Mouse (Mus musculus): Measurements from ENCODE around the gene Sec14l3.
"Not testable (repeated sequence)": the region's sequence is repeated elsewhere in the genome, so short reads cannot be mapped to it uniquely, and the experiment has no call there.

The Sec14l3 gene

GRCm38 (mm10) chr11:4101851-4102250 lies 37.2 kb downstream of the Sec14l3 start:
- TF ChIP-seq CTCF (conservative IDR thresholded peaks at IDR 0.05; ENCODE audit: low read length) = no peak
- no peak for TF ChIP-seq POU5F1 (IDR thresholded peaks at IDR 0.05; ENCODE audit: borderline replicate concordance, low read length)
- no peak for TF ChIP-seq NANOG (IDR thresholded peaks at IDR 0.05; ENCODE audit: borderline replicate concordance, low read length)
- no peaks in the 10 kb centered on the region for H3K9me3 ChIP-seq (ENCODE audit: low read length)
- H3K4me3 ChIP-seq (replicated peaks; ENCODE audit: low read length) = no peak overlapping the region

DNA sequence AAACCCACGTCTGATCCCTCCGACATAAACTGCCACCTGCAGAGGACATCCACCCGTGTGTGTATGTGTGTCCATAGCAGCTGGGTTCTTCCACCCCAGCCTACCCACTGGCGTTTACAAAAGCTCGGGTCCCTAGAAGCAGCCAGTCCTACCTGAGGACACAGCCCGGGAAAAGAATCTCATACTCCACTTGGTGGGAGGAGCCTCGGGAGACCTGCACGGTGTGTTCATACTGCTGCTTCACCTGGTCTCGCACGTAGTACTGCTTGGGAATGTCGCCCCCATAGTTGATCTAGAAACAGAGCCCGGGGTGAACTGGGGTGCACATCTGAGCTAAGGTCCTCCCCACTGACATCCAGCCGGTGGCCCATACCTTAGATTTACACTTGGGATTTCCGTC lies 38.9 kb downstream of the Sec14l3 start:
- no peaks in the 10 kb centered on the region for H3K9me3 ChIP-seq (ENCODE audit: low read length)
- H3K4me1 ChIP-seq (replicated peaks; ENCODE audit: low read depth, low read length) = peaks cover 16% of the 10 kb centered on the region
- no peak overlapping the region for H3K4me3 ChIP-seq (replicated peaks; ENCODE audit: low read length)
- TF ChIP-seq CTCF (conservative IDR thresholded peaks at IDR 0.05; ENCODE audit: low read length) (no peak), POU5F1 (IDR thresholded peaks at IDR 0.05; ENCODE audit: borderline replicate concordance, low read length) (no peak), NANOG (IDR thresholded peaks at IDR 0.05; ENCODE audit: borderline replicate concordance, low read length) (no peak)
- H3K27me3 ChIP-seq (ENCODE audit: insufficient read depth, low read length) = no peaks in the 10 kb centered on the region
- H3K36me3 ChIP-seq (ENCODE audit: insufficient read depth, low read length) = peaks cover 51% of the 10 kb centered on the region

More at GRCm38 (mm10) chr11:4101851-4102250, 37.2 kb downstream of the Sec14l3 start:
- Histone ChIP-seq H3K4me1 (replicated peaks; ENCODE audit: low read depth, low read length) (peaks cover 32% of the 10 kb centered on the region), H3K36me3 (ENCODE audit: insufficient read depth, low read length) (peaks cover 42% of the 10 kb centered on the region), H3K27me3 (ENCODE audit: insufficient read depth, low read length) (no peaks in the 10 kb centered on the region)

- H3K36me3 ChIP-seq (ENCODE audit: insufficient read depth, low read length) = peaks cover 52% of the 10 kb centered on the region
- TF ChIP-seq CTCF (conservative IDR thresholded peaks at IDR 0.05; ENCODE audit: low read length) (no peak), POU5F1 (IDR thresholded peaks at IDR 0.05; ENCODE audit: borderline replicate concordance, low read length) (no peak), NANOG (IDR thresholded peaks at IDR 0.05; ENCODE audit: borderline replicate concordance, low read length) (no peak)
- no peak overlapping the region for H3K4me3 ChIP-seq (replicated peaks; ENCODE audit: low read length)
- no peaks in the 10 kb centered on the region for H3K27me3 ChIP-seq (ENCODE audit: insufficient read depth, low read length)
- no peaks in the 10 kb centered on the region for H3K9me3 ChIP-seq (ENCODE audit: low read length)
- 0 out of 2 replicates have a peak, but pooled peaks cover 3% of the 10 kb centered on the region for H3K4me1 ChIP-seq (replicated peaks; ENCODE audit: low read depth, low read length)
These were observed 40.3 kb downstream of the Sec14l3 start for GRCm38 (mm10) chr11:4104989-4105388.

DNA sequence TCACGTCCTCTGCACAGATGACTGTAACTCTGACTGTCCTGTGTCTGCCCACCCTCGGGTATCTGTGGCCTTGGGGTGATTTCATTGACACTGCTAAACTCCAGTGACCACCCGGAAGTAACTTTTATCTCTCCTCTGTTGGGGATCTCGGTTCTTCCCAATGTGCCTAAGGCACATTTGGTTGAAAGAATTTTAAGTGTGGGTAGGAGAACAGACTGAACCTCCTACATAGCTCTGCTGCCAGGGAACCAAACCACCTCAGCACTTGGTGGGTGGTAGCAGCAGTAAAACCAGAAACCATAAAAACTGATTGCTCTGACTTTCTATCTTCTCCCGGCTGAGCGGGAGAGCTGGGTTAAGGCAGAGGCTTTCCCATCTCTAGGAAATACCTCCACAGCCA lies 40.8 kb downstream of the Sec14l3 start:
- H3K4me3 ChIP-seq (replicated peaks; ENCODE audit: low read length) = no peak overlapping the region
- TF ChIP-seq POU5F1 (IDR thresholded peaks at IDR 0.05; ENCODE audit: borderline replicate concordance, low read length) (no peak), NANOG (IDR thresholded peaks at IDR 0.05; ENCODE audit: borderline replicate concordance, low read length) (no peak), CTCF (conservative IDR thresholded peaks at IDR 0.05; ENCODE audit: low read length) (no peak)

GRCm38 (mm10) chr11:4107901-4108300 lies 43.3 kb downstream of the Sec14l3 start:
- H3K36me3 ChIP-seq (ENCODE audit: insufficient read depth, low read length) = peaks cover 59% of the 10 kb centered on the region
- H3K27me3 ChIP-seq (ENCODE audit: insufficient read depth, low read length); H3K4me1 ChIP-seq (replicated peaks; ENCODE audit: low read depth, low read length); H3K9me3 ChIP-seq (ENCODE audit: low read length); H3K4me3 ChIP-seq (replicated peaks; ENCODE audit: low read length): not testable (repeated sequence)

More for the DNA sequence above, 40.8 kb downstream of the Sec14l3 start:
- Histone ChIP-seq H3K4me1 (replicated peaks; ENCODE audit: low read depth, low read length) (0 out of 2 replicates have a peak, but pooled peaks cover 3% of the 10 kb centered on the region), H3K9me3 (ENCODE audit: low read length) (no peaks in the 10 kb centered on the region), H3K27me3 (ENCODE audit: insufficient read depth, low read length) (no peaks in the 10 kb centered on the region), H3K36me3 (ENCODE audit: insufficient read depth, low read length) (peaks cover 56% of the 10 kb centered on the region)

DNA sequence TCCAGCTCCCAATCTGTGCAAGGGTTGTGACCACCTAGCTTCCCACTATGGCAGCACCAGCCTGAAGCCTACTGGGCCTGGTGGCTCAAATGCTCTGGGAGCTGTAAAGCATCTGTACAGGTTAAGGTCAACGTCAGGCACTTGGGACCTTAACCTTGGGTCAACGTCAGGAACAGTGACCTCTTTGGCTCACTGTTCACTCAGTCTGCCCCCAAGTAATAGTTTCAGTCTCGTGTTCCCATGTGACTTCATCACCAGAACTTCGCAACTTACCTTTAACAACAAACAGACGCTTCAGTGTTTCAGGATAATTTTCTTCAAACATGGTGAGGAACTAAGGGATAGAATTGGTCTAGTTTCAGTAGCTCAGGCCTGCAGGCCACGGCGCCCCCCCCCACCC lies 44.0 kb downstream of the Sec14l3 start:
- no peak for TF ChIP-seq CTCF (conservative IDR thresholded peaks at IDR 0.05; ENCODE audit: low read length)
- Histone ChIP-seq H3K4me3 (replicated peaks; ENCODE audit: low read length) (no peak overlapping the region), H3K4me1 (replicated peaks; ENCODE audit: low read depth, low read length) (0 out of 2 replicates have a peak, but pooled peaks cover 3% of the 10 kb centered on the region), H3K27me3 (ENCODE audit: insufficient read depth, low read length) (no peaks in the 10 kb centered on the region), H3K9me3 (ENCODE audit: low read length) (no peaks in the 10 kb centered on the region), H3K36me3 (ENCODE audit: insufficient read depth, low read length) (peaks cover 55% of the 10 kb centered on the region)

DNA sequence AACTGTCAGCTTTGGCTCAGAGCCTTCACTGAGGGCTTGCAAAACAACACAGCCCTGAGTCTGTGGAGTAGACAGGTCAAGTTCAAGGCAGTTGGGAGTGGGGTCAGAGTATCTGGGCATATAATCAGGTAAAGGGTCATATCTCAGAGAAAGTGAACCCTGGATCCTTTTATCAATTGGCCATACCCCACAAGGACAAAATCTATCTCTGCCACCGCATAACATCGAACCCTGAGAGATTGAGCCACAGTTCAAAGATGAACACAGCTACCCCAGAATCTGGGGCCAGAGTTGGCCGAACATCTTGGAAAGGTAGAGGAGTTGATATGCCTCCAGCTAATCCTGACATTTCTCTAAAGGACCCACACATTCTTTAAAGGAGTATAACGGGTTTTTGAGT lies 47.4 kb downstream of the Sec14l3 start:
- TF ChIP-seq CTCF (conservative IDR thresholded peaks at IDR 0.05; ENCODE audit: low read length) = no peak
- no peak for TF ChIP-seq POU5F1 (IDR thresholded peaks at IDR 0.05; ENCODE audit: borderline replicate concordance, low read length)
- no peak for TF ChIP-seq NANOG (IDR thresholded peaks at IDR 0.05; ENCODE audit: borderline replicate concordance, low read length)
- Histone ChIP-seq H3K4me3 (replicated peaks; ENCODE audit: low read length) (no peak overlapping the region), H3K9me3 (ENCODE audit: low read length) (no peaks in the 10 kb centered on the region), H3K4me1 (replicated peaks; ENCODE audit: low read depth, low read length) (no peaks in the 10 kb centered on the region), H3K36me3 (ENCODE audit: insufficient read depth, low read length) (peaks cover 49% of the 10 kb centered on the region), H3K27me3 (ENCODE audit: insufficient read depth, low read length) (peaks cover 5% of the 10 kb centered on the region)

DNA sequence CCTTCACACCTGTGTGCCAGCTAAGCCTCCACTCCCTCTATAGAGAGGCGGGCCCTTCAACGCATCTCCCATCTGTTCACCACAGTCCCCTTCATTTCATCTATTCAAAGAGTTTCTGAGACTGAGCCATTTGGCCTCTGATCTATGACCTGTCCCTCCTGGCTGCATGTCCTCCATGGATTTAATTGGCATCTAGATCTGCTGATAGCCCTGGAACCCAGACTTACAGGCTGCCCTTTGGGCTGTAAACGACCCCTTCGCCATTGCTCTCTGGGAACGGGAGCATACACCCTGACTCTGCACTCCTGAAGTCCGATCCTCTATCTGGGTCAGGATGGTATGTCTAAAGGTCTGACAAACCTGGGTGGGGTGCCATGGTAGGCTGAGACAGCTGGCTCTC lies 48.2 kb downstream of the Sec14l3 start:
- Histone ChIP-seq H3K4me3 (replicated peaks; ENCODE audit: low read length) (no peak overlapping the region), H3K9me3 (ENCODE audit: low read length) (no peaks in the 10 kb centered on the region), H3K36me3 (ENCODE audit: insufficient read depth, low read length) (peaks cover 41% of the 10 kb centered on the region), H3K27me3 (ENCODE audit: insufficient read depth, low read length) (peaks cover 13% of the 10 kb centered on the region), H3K4me1 (replicated peaks; ENCODE audit: low read depth, low read length) (peaks cover 4% of the 10 kb centered on the region)
- TF ChIP-seq POU5F1 (IDR thresholded peaks at IDR 0.05; ENCODE audit: borderline replicate concordance, low read length) (no peak), CTCF (conservative IDR thresholded peaks at IDR 0.05; ENCODE audit: low read length) (no peak), NANOG (IDR thresholded peaks at IDR 0.05; ENCODE audit: borderline replicate concordance, low read length) (no peak)

GRCm38 (mm10) chr11:4113496-4113895 lies 48.9 kb downstream of the Sec14l3 start:
- Histone ChIP-seq H3K27me3 (ENCODE audit: insufficient read depth, low read length) (peaks cover 19% of the 10 kb centered on the region), H3K9me3 (ENCODE audit: low read length) (no peaks in the 10 kb centered on the region), H3K4me1 (replicated peaks; ENCODE audit: low read depth, low read length) (peaks cover 9% of the 10 kb centered on the region), H3K36me3 (ENCODE audit: insufficient read depth, low read length) (peaks cover 35% of the 10 kb centered on the region), H3K4me3 (replicated peaks; ENCODE audit: low read length) (no peak overlapping the region)
- TF ChIP-seq NANOG (IDR thresholded peaks at IDR 0.05; ENCODE audit: borderline replicate concordance, low read length) (no peak), POU5F1 (IDR thresholded peaks at IDR 0.05; ENCODE audit: borderline replicate concordance, low read length) (no peak), CTCF (conservative IDR thresholded peaks at IDR 0.05; ENCODE audit: low read length) (no peak)

Data from E14TG2a.4 (cell line).